Mouse (Mus musculus): ENCODE measurements around the gene Mgam. TPM values are rescaled to one million over a fixed set of nuclear protein-coding genes. Genes with fewer than 3 reads are reported as not detected.
"Not testable (repeated sequence)": the region's sequence is repeated elsewhere in the genome, so short reads cannot be mapped to it uniquely, and the experiment has no call there.

The Mgam gene
- 2.2 and 2.3 TPM in 2 replicates for polyA plus RNA-seq (2012; rRNA removed)

DNA sequence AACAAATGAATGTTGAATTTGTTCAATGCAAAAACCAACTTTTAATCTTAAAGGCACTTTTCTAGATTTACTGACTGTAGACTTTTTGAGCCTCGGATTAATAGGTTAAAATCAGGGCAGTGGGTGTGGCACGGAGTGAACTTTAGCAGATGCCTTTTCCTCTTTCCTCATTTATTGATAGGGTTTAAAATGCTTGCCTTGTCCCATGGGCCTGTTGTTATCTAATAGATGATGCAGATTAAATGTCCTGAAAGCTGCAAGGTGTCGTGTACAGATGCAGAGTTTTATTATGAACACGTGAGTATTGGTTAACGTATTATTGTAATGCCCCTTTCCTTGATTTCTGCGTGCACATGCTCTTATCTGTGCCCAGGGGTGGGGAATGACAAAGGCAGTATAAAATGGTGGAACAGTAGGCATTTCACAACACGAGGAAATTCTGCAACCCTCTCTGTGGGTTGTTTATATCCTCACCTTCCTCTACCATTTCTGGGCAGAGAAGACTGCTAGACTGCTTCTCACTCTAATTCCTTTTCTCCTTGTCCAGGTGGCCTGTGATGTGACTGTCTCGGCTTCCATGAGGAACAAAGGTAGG lies at the start of gene Mgam:
Gene Mgam, plus strand, starts transcription at position 426 of the 595 bp plus-strand sequence.
- H3K36me3 ChIP-seq (ENCODE audit: control insufficient read depth, insufficient read depth, low read length), result no peaks in the 10 kb centered on the region
- no peak within 1 kb of the TSS for H3K4me3 ChIP-seq (ENCODE audit: control insufficient read depth, low read depth, low read length)
- no peak for TF ChIP-seq POLR2A (IDR thresholded peaks at IDR 0.05; ENCODE audit: control insufficient read depth, low read depth, low read length)
- no peak for TF ChIP-seq CTCF (IDR thresholded peaks at IDR 0.05; ENCODE audit: control insufficient read depth, insufficient read depth, insufficient replicate concordance, low read depth, low read length)
- H3K27ac ChIP-seq (ENCODE audit: control insufficient read depth, insufficient read depth, low read depth, low read length), result no peak within 1 kb of the TSS
- H3K27me3 ChIP-seq (ENCODE audit: control insufficient read depth, insufficient read depth, low read length), result no peaks in the 10 kb centered on the region
- no peaks in the 10 kb centered on the region for H3K4me1 ChIP-seq (ENCODE audit: control insufficient read depth, insufficient read depth, low read length)

GRCm38 (mm10) chr6:40584336-40584735 lies 44.3 kb upstream of the Mgam start:
- Histone ChIP-seq H3K36me3 (ENCODE audit: control insufficient read depth, insufficient read depth, low read length) (no peaks in the 10 kb centered on the region), H3K4me1 (ENCODE audit: control insufficient read depth, insufficient read depth, low read length) (no peaks in the 10 kb centered on the region), H3K4me3 (ENCODE audit: control insufficient read depth, low read depth, low read length) (no peak overlapping the region), H3K27me3 (ENCODE audit: control insufficient read depth, insufficient read depth, low read length) (no peaks in the 10 kb centered on the region), H3K27ac (ENCODE audit: control insufficient read depth, insufficient read depth, low read depth, low read length) (no peak overlapping the region)
- TF ChIP-seq POLR2A (IDR thresholded peaks at IDR 0.05; ENCODE audit: control insufficient read depth, low read depth, low read length), result no peak
- TF ChIP-seq CTCF (IDR thresholded peaks at IDR 0.05; ENCODE audit: control insufficient read depth, insufficient read depth, insufficient replicate concordance, low read depth, low read length), result no peak

GRCm38 (mm10) chr6:40585645-40586044 lies 43.0 kb upstream of the Mgam start, which contains the start of gene Clec5a:
TSS of gene Clec5a (minus strand) at chr6:40585821.
- no peaks in the 10 kb centered on the region for H3K4me1 ChIP-seq (ENCODE audit: control insufficient read depth, insufficient read depth, low read length)
- H3K36me3 ChIP-seq (ENCODE audit: control insufficient read depth, insufficient read depth, low read length), result no peaks in the 10 kb centered on the region
- no peaks in the 10 kb centered on the region for H3K27me3 ChIP-seq (ENCODE audit: control insufficient read depth, insufficient read depth, low read length)
- no peak within 1 kb of the TSS for H3K4me3 ChIP-seq (ENCODE audit: control insufficient read depth, low read depth, low read length)
- no peak within 1 kb of the TSS for H3K27ac ChIP-seq (ENCODE audit: control insufficient read depth, insufficient read depth, low read depth, low read length)
- TF ChIP-seq CTCF (IDR thresholded peaks at IDR 0.05; ENCODE audit: control insufficient read depth, insufficient read depth, insufficient replicate concordance, low read depth, low read length), result no peak
- no peak for TF ChIP-seq POLR2A (IDR thresholded peaks at IDR 0.05; ENCODE audit: control insufficient read depth, low read depth, low read length)

- H3K27me3 ChIP-seq (ENCODE audit: control insufficient read depth, insufficient read depth, low read length), result no peaks in the 10 kb centered on the region
- TF ChIP-seq CTCF (IDR thresholded peaks at IDR 0.05; ENCODE audit: control insufficient read depth, insufficient read depth, insufficient replicate concordance, low read depth, low read length), result no peak
- no peak overlapping the region for H3K27ac ChIP-seq (ENCODE audit: control insufficient read depth, insufficient read depth, low read depth, low read length)
- H3K4me1 ChIP-seq (ENCODE audit: control insufficient read depth, insufficient read depth, low read length), result no peaks in the 10 kb centered on the region
- no peaks in the 10 kb centered on the region for H3K36me3 ChIP-seq (ENCODE audit: control insufficient read depth, insufficient read depth, low read length)
- no peak overlapping the region for H3K4me3 ChIP-seq (ENCODE audit: control insufficient read depth, low read depth, low read length)
These were observed 40.3 kb upstream of the Mgam start for GRCm38 (mm10) chr6:40588346-40588745.

GRCm38 (mm10) chr6:40594804-40595550 lies 33.7 kb upstream of the Mgam start:
- H3K36me3 ChIP-seq (ENCODE audit: control insufficient read depth, insufficient read depth, low read length), result no peaks in the 10 kb centered on the region
- TF ChIP-seq CTCF (IDR thresholded peaks at IDR 0.05; ENCODE audit: control insufficient read depth, insufficient read depth, insufficient replicate concordance, low read depth, low read length) (no peak), POLR2A (IDR thresholded peaks at IDR 0.05; ENCODE audit: control insufficient read depth, low read depth, low read length) (no peak)

DNA sequence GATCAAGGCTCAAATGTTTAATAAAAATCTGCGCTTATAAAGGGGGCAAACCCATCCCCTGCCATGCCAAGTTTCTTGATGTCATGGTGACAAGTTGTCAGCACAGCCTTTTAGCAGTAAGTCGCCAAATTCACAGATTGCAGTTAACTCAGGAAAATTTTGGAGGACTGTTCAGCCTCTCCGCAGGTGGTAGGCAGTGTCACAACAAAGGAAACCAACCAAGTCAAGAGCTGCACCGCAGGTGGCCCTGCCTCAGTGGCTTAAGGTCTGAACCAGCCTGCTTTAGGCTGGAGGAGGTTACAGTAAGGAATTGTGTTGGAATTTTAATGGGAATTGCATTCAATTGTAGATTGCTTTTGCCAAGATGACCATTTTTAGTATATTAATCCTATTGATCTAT lies 30.1 kb upstream of the Mgam start:
- not testable (repeated sequence) for H3K27me3 ChIP-seq (ENCODE audit: control insufficient read depth, insufficient read depth, low read length)

More at GRCm38 (mm10) chr6:40594804-40595550, 33.7 kb upstream of the Mgam start:
- H3K4me3 ChIP-seq (ENCODE audit: control insufficient read depth, low read depth, low read length), result no peak overlapping the region
- no peaks in the 10 kb centered on the region for H3K27me3 ChIP-seq (ENCODE audit: control insufficient read depth, insufficient read depth, low read length)
- H3K4me1 ChIP-seq (ENCODE audit: control insufficient read depth, insufficient read depth, low read length), result no peaks in the 10 kb centered on the region
- no peak overlapping the region for H3K27ac ChIP-seq (ENCODE audit: control insufficient read depth, insufficient read depth, low read depth, low read length)

GRCm38 (mm10) chr6:40607431-40607830 lies 21.2 kb upstream of the Mgam start:
- TF ChIP-seq POLR2A (IDR thresholded peaks at IDR 0.05; ENCODE audit: control insufficient read depth, low read depth, low read length) (no peak), CTCF (IDR thresholded peaks at IDR 0.05; ENCODE audit: control insufficient read depth, insufficient read depth, insufficient replicate concordance, low read depth, low read length) (no peak)
- no peaks in the 10 kb centered on the region for H3K4me1 ChIP-seq (ENCODE audit: control insufficient read depth, insufficient read depth, low read length)
- no peaks in the 10 kb centered on the region for H3K27me3 ChIP-seq (ENCODE audit: control insufficient read depth, insufficient read depth, low read length)
- no peaks in the 10 kb centered on the region for H3K36me3 ChIP-seq (ENCODE audit: control insufficient read depth, insufficient read depth, low read length)
- H3K4me3 ChIP-seq (ENCODE audit: control insufficient read depth, low read depth, low read length), result no peak overlapping the region
- no peak overlapping the region for H3K27ac ChIP-seq (ENCODE audit: control insufficient read depth, insufficient read depth, low read depth, low read length)

More for the DNA sequence above, 30.1 kb upstream of the Mgam start:
- not testable (repeated sequence) for H3K27ac ChIP-seq (ENCODE audit: control insufficient read depth, insufficient read depth, low read depth, low read length); H3K4me3 ChIP-seq (ENCODE audit: control insufficient read depth, low read depth, low read length); H3K4me1 ChIP-seq (ENCODE audit: control insufficient read depth, insufficient read depth, low read length); H3K36me3 ChIP-seq (ENCODE audit: control insufficient read depth, insufficient read depth, low read length)

All from testis, adult 2 months (tissue).